Mouse (Mus musculus): ENCODE measurements around the gene Amer2. TPM values are rescaled to one million over a fixed set of nuclear protein-coding genes. Genes with fewer than 3 reads are reported as not detected.

The Amer2 gene
- polyA plus RNA-seq, 1 experiment from 2014 or later, result not detected

Other genes starting within 250 kb of the Amer2 start
- gene Atp8a2, start 176.1 kb upstream of the Amer2 start, polyA plus RNA-seq (2018), result 0.05 to 0.12 TPM (median 0.07 TPM) in 3 replicates
- gene Nupl1, start 121.8 kb upstream of the Amer2 start, polyA plus RNA-seq (2018), result not detected in 3 replicates
- gene Gm49336, start 121.8 kb upstream of the Amer2 start, polyA plus RNA-seq (2018), result 21.1 to 37.0 TPM (median 24.0 TPM) in 3 replicates
- gene Mtmr6, start 108.0 kb upstream of the Amer2 start, polyA plus RNA-seq (2018), result 64.9 to 74.4 TPM (median 67.7 TPM) in 3 replicates

Data from macrophage (primary cell).